ENCODE assay signal across 8 mouse cellular contexts in genomic region chr11:120582268-120582981, GRCm38 (mm10). TPM values are rescaled to one million over a fixed set of nuclear protein-coding genes. Genes with fewer than 3 reads are reported as not detected.
DNase-seq lines count a peak whose midpoint lies in the region; ATAC-seq and TF ChIP-seq lines count a peak whose summit lies in the region.

No protein-coding gene starts in this region.

- H3K4me1 ChIP-seq in heart, embryonic 10.5 days = peaks cover 31% of the 10 kb centered on the region
- H3K4me1 ChIP-seq in kidney, postnatal 0 days (replicated peaks; ENCODE audit: insufficient read depth, low read length) = peaks cover 12% of the 10 kb centered on the region
- H3K4me1 ChIP-seq in stomach, postnatal 0 days (replicated peaks; ENCODE audit: control insufficient read depth, insufficient read depth) = peaks cover 7% of the 10 kb centered on the region

- no peak for TF ChIP-seq EP300 in stomach, postnatal 0 days (optimal IDR thresholded peaks at IDR 0.05)

- H3K27me3 ChIP-seq in heart, embryonic 10.5 days (ENCODE audit: insufficient read depth, poor library complexity, severe bottlenecking) = no peaks in the 10 kb centered on the region
- no peaks in the 10 kb centered on the region for H3K27me3 ChIP-seq in kidney, postnatal 0 days (ENCODE audit: insufficient read depth, low read length)
- H3K27me3 ChIP-seq in stomach, postnatal 0 days (ENCODE audit: control insufficient read depth, insufficient read depth, low read length) = no peaks in the 10 kb centered on the region

- peak overlapping the region; percentile 91 for H3K4me3 ChIP-seq in heart, embryonic 10.5 days
- peak overlapping the region; percentile 91 for H3K4me3 ChIP-seq in kidney, postnatal 0 days (replicated peaks; ENCODE audit: low read depth, low read length)
- peak overlapping the region; percentile 85 for H3K4me3 ChIP-seq in stomach, postnatal 0 days (ENCODE audit: low read depth, low read length)

- H3K9me3 ChIP-seq in heart, embryonic 10.5 days = no peaks in the 10 kb centered on the region
- H3K9me3 ChIP-seq in kidney, postnatal 0 days (replicated peaks; ENCODE audit: low read length) = no peaks in the 10 kb centered on the region
- H3K9me3 ChIP-seq in stomach, postnatal 0 days (ENCODE audit: control insufficient read depth, low read length) = no peaks in the 10 kb centered on the region

- no peak for ATAC-seq in cerebellum, adult (ENCODE audit: insufficient number of reproducible peaks, low FRiP score, low TSS enrichment)
- no peak for ATAC-seq in kidney, postnatal 0 days (replicated peaks; ENCODE audit: low FRiP score, low read depth)
- ATAC-seq in megakaryocyte-erythroid progenitor cell, adult 5-6 weeks (replicated peaks; ENCODE audit: low FRiP score, low TSS enrichment, poor library complexity, severe bottlenecking) = 0 out of 2 replicates have a peak, but pooled peaks have one; percentile 16
- ATAC-seq in stomach, postnatal 0 days (ENCODE audit: low FRiP score, low TSS enrichment) = no peak
- ATAC-seq in frontal cortex, adult (ENCODE audit: low TSS enrichment) = no peak

- peak overlapping the region; percentile 94 for H3K4me2 ChIP-seq in kidney, postnatal 0 days (ENCODE audit: low read length)
- peak overlapping the region; percentile 90 for H3K4me2 ChIP-seq in stomach, postnatal 0 days (replicated peaks; ENCODE audit: low read depth)

- peak overlapping the region; percentile 99 for H3K27ac ChIP-seq in heart, embryonic 10.5 days
- H3K27ac ChIP-seq in kidney, postnatal 0 days = peak overlapping the region; percentile 96
- peak overlapping the region; percentile 98 for H3K27ac ChIP-seq in stomach, postnatal 0 days (replicated peaks)

- peak; percentile 41 to 44 for DNase-seq in cerebellum, adult 18-20 months
- DNase-seq in adipocyte (ENCODE audit: low spot score) = peak; percentile 37
- DNase-seq in heart, embryonic 10.5 days (ENCODE audit: low spot score) = peak; percentile 73
- peak; percentile 35 for DNase-seq in kidney, postnatal 0 days (ENCODE audit: low spot score)
- DNase-seq in stomach, postnatal 0 days (ENCODE audit: low spot score) = no peak

- peaks cover 73% of the 10 kb centered on the region for H3K36me3 ChIP-seq in heart, embryonic 10.5 days
- H3K36me3 ChIP-seq in kidney, postnatal 0 days (ENCODE audit: insufficient read depth, low read length) = peaks cover 37% of the 10 kb centered on the region
- peaks cover 26% of the 10 kb centered on the region for H3K36me3 ChIP-seq in stomach, postnatal 0 days (ENCODE audit: control insufficient read depth, insufficient read depth, low read length)

- peak; percentile 61 for TF ChIP-seq CTCF in kidney, postnatal 0 days (IDR thresholded peaks at IDR 0.05; ENCODE audit: low read depth)
- TF ChIP-seq CTCF in stomach, postnatal 0 days (IDR thresholded peaks at IDR 0.05; ENCODE audit: low read depth) = peak; percentile 70

- peak overlapping the region; percentile 97; the same call in 1 of the 2 replicates for H3K9ac ChIP-seq in kidney, postnatal 0 days (ENCODE audit: low read depth, low read length)
- peak overlapping the region; percentile 92 for H3K9ac ChIP-seq in stomach, postnatal 0 days (ENCODE audit: low read length)

- WGBS in heart, embryonic 10.5 days = 77% methylated on average over 8 of the region's 8 CpGs
- 73% methylated on average over 8 of the region's 8 CpGs for WGBS in kidney, postnatal 0 days
- 72% methylated on average over 8 of the region's 8 CpGs for WGBS in stomach, postnatal 0 days

RNA-seq across cellular contexts. Expression of gene Arhgdia, which starts 1.0 kb away (rescaled TPM):
- 587 and 673 TPM in 2 replicates for polyA plus RNA-seq in heart, embryonic 10.5 days (2016; fragmentation: Nextera tagmentation; extraction: Ambion mirVana)
- 444 and 506 TPM in 2 replicates for polyA plus RNA-seq in kidney, postnatal 0 days (2015; fragmentation: Nextera tagmentation; extraction: Ambion mirVana)
- 248 and 334 TPM in 2 replicates for total RNA-seq in megakaryocyte-erythroid progenitor cell, adult 5-6 weeks (2014; fragmentation: Nextera tagmentation)
- 96.3 and 154 TPM in 2 replicates for total RNA-seq in megakaryocyte-erythroid progenitor cell, adult 5-6 weeks (2017)
- 352 and 362 TPM in 2 replicates for polyA plus RNA-seq in stomach, postnatal 0 days (2015; fragmentation: Nextera tagmentation; extraction: Ambion mirVana)

RNA-seq across cellular contexts. Expression of gene P4hb, which starts 9.4 kb away (rescaled TPM):
- 550 and 670 TPM in 2 replicates for polyA plus RNA-seq in heart, embryonic 10.5 days (2016; fragmentation: Nextera tagmentation; extraction: Ambion mirVana)
- polyA plus RNA-seq in kidney, postnatal 0 days (2015; fragmentation: Nextera tagmentation; extraction: Ambion mirVana) = 635 and 676 TPM in 2 replicates
- total RNA-seq in megakaryocyte-erythroid progenitor cell, adult 5-6 weeks (2014; fragmentation: Nextera tagmentation) = 236 and 270 TPM in 2 replicates
- 334 and 373 TPM in 2 replicates for total RNA-seq in megakaryocyte-erythroid progenitor cell, adult 5-6 weeks (2017)
- polyA plus RNA-seq in stomach, postnatal 0 days (2015; fragmentation: Nextera tagmentation; extraction: Ambion mirVana) = 858 and 892 TPM in 2 replicates

RNA-seq across cellular contexts. Expression of gene Alyref, which starts 15.7 kb away (rescaled TPM):
- 365 and 444 TPM in 2 replicates for polyA plus RNA-seq in heart, embryonic 10.5 days (2016; fragmentation: Nextera tagmentation; extraction: Ambion mirVana)
- 341 and 361 TPM in 2 replicates for polyA plus RNA-seq in kidney, postnatal 0 days (2015; fragmentation: Nextera tagmentation; extraction: Ambion mirVana)
- total RNA-seq in megakaryocyte-erythroid progenitor cell, adult 5-6 weeks (2014; fragmentation: Nextera tagmentation) = 157 and 232 TPM in 2 replicates
- total RNA-seq in megakaryocyte-erythroid progenitor cell, adult 5-6 weeks (2017) = 208 and 278 TPM in 2 replicates
- polyA plus RNA-seq in stomach, postnatal 0 days (2015; fragmentation: Nextera tagmentation; extraction: Ambion mirVana) = 213 TPM in 2 replicates

RNA-seq across cellular contexts. Expression of gene Anapc11, which starts 15.8 kb away (rescaled TPM):
- polyA plus RNA-seq in heart, embryonic 10.5 days (2016; fragmentation: Nextera tagmentation; extraction: Ambion mirVana) = 186 and 201 TPM in 2 replicates
- 159 and 168 TPM in 2 replicates for polyA plus RNA-seq in kidney, postnatal 0 days (2015; fragmentation: Nextera tagmentation; extraction: Ambion mirVana)
- total RNA-seq in megakaryocyte-erythroid progenitor cell, adult 5-6 weeks (2014; fragmentation: Nextera tagmentation) = 84.0 and 110 TPM in 2 replicates
- total RNA-seq in megakaryocyte-erythroid progenitor cell, adult 5-6 weeks (2017) = 21.9 and 27.6 TPM in 2 replicates
- polyA plus RNA-seq in stomach, postnatal 0 days (2015; fragmentation: Nextera tagmentation; extraction: Ambion mirVana) = 121 and 126 TPM in 2 replicates

RNA-seq across cellular contexts. Expression of gene Npb, which starts 25.9 kb away (rescaled TPM):
- 4.8 and 7.0 TPM in 2 replicates for polyA plus RNA-seq in heart, embryonic 10.5 days (2016; fragmentation: Nextera tagmentation; extraction: Ambion mirVana)
- 48.0 and 51.4 TPM in 2 replicates for polyA plus RNA-seq in kidney, postnatal 0 days (2015; fragmentation: Nextera tagmentation; extraction: Ambion mirVana)
- 3.3 TPM in 1 of 2 replicates, not detected in the other for total RNA-seq in megakaryocyte-erythroid progenitor cell, adult 5-6 weeks (2014; fragmentation: Nextera tagmentation)
- total RNA-seq in megakaryocyte-erythroid progenitor cell, adult 5-6 weeks (2017) = not detected in 2 replicates
- 20.4 and 20.9 TPM in 2 replicates for polyA plus RNA-seq in stomach, postnatal 0 days (2015; fragmentation: Nextera tagmentation; extraction: Ambion mirVana)
